Mouse (Mus musculus) urinary bladder, adult 2 months (tissue): ENCODE measurements around the gene Zfp280c. TPM values are rescaled to one million over a fixed set of nuclear protein-coding genes. Genes with fewer than 3 reads are reported as not detected.

Experiments used
- DNase-seq: peaks from one replicate; pipeline ENCODE4 v3.0.0; 2022; ENCODE audit warnings: low spot score
- polyA plus RNA-seq: library from polyadenylated mRNA; depleted of rRNA; stranded (reverse); fragments of >200 nt; gene quantifications from 2 replicates; pipeline ENCODE4 v1.2.3, GENCODE M21; 2012; rRNA removed

Zfp280c gene
- polyA plus RNA-seq, 1 experiment = 15.1 TPM

GRCm38 (mm10) chrX:48493763-48494162, 100.5 kb downstream of the Zfp280c start:
- no peak for DNase-seq

Other genes starting within 250 kb of the Zfp280c start
- 15.6 and 16.7 TPM in 2 replicates for gene Elf4, start 131.4 kb downstream of the Zfp280c start, polyA plus RNA-seq
- 28.1 and 33.5 TPM in 2 replicates for gene Aifm1, start 80.9 kb downstream of the Zfp280c start, polyA plus RNA-seq
- 0.85 and 0.91 TPM in 2 replicates for gene Rab33a, start 75.2 kb downstream of the Zfp280c start, polyA plus RNA-seq
- gene Slc25a14, start 28.9 kb upstream of the Zfp280c start, polyA plus RNA-seq = 6.8 and 8.7 TPM in 2 replicates
- gene Gpr119, start 80.0 kb upstream of the Zfp280c start, polyA plus RNA-seq = not detected in 2 replicates
- gene Rbmx2, start 100.5 kb upstream of the Zfp280c start, polyA plus RNA-seq = 7.4 and 7.9 TPM in 2 replicates